Mouse (Mus musculus) yolk sac, embryonic 10.5 days (tissue): ENCODE results near the gene Gm49342.

ENCODE experiments used
- DNase-seq: peaks from one replicate; pipeline ENCODE4 v3.0.0-alpha.2; 2017; ENCODE audit warnings: low spot score

The Gm49342 gene

GRCm38 (mm10) chr14:50981207-50981606 is 36.9 kb downstream of the Gm49342 start:
- DNase-seq, result no peak

GRCm38 (mm10) chr14:50981837-50982236 is 37.5 kb downstream of the Gm49342 start:
- DNase-seq, result no peak

- no peak for DNase-seq
Measured at GRCm38 (mm10) chr14:50987668-50988067, 43.4 kb downstream of the Gm49342 start.

GRCm38 (mm10) chr14:50991037-50991436 is 46.7 kb downstream of the Gm49342 start:
- DNase-seq, result no peak

GRCm38 (mm10) chr14:50997088-50997487 is 52.8 kb downstream of the Gm49342 start:
- no peak for DNase-seq

GRCm38 (mm10) chr14:50997999-50998666 is 53.8 kb downstream of the Gm49342 start:
- no peak for DNase-seq

- DNase-seq, result no peak
Measured at GRCm38 (mm10) chr14:51007152-51007801, 63.0 kb downstream of the Gm49342 start, which contains the start of gene Rnase10. TSS of gene Rnase10 (plus strand) at chr14:51007751.

- DNase-seq, result no peak
Measured at GRCm38 (mm10) chr14:51007914-51008713, 63.8 kb downstream of the Gm49342 start.

- no peak for DNase-seq
Measured at GRCm38 (mm10) chr14:51008781-51009180, 64.5 kb downstream of the Gm49342 start.

- DNase-seq, result no peak
Measured at GRCm38 (mm10) chr14:51009572-51009971, 65.3 kb downstream of the Gm49342 start.
